Mouse (Mus musculus): Measurements from ENCODE around the gene Wnt3a.

- TF ChIP-seq TCF3 (IDR thresholded peaks at IDR 0.05; ENCODE audit: insufficient read length, low read depth), result no peak
- TF ChIP-seq E2F4 (IDR thresholded peaks at IDR 0.05; ENCODE audit: insufficient read depth), result no peak
- TF ChIP-seq MAX (IDR thresholded peaks at IDR 0.05; ENCODE audit: low read depth), result no peak
- no peak for TF ChIP-seq POLR2A (IDR thresholded peaks at IDR 0.05; ENCODE audit: insufficient read length, low read depth)
- no peak for TF ChIP-seq USF1 (IDR thresholded peaks at IDR 0.05; ENCODE audit: low read depth)
Observed at GRCm38 (mm10) chr11:59308625-59309024, 18.1 kb upstream of the Wnt3a start.
